8 mouse cellular contexts compared by ENCODE assay signal in the genomic region with DNA sequence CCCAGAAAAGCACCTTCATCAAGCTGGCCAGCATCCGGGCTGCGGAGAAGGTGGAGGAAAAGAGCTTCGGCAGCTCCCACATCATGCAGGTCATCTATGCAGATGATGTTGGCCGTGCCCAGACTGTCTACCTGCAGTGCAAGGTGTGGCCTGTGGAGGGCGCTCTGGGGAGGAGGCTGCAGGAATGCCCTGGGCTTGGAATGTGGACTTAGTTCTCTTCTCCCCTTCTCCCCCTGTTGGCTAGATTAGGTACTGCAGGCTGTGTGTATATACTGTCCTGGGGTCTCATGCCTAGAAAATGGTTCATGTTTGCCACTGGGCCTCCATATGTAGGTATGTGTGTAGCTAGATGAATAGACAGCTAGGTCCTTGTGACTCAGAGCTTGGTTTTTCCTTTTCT. TPM values are rescaled to one million over a fixed set of nuclear protein-coding genes. Genes with fewer than 3 reads are reported as not detected.
DNase-seq lines count a peak whose midpoint lies in the region; ATAC-seq and TF ChIP-seq lines count a peak whose summit lies in the region.
"Had no signal": no experiment of that assay in that cellular context is flagged by ENCODE, and none has a peak within 500 bp of the region (broad histone marks: within the 10 kb centered on the region; RNA-seq: fewer than 3 reads in every experiment).

No protein-coding gene starts in this region.

- no peak overlapping the region for H3K9ac ChIP-seq in intestine, embryonic 16.5 days (ENCODE audit: low read depth, low read length)

- 89% methylated on average over 5 of the region's 5 CpGs for WGBS in intestine, embryonic 16.5 days

- H3K4me3 ChIP-seq in layer of hippocampus, adult 2 months, result no peak overlapping the region
- no peak overlapping the region for H3K4me3 ChIP-seq in intestine, embryonic 16.5 days (ENCODE audit: low read length)

- no peak overlapping the region for H3K27ac ChIP-seq in layer of hippocampus, adult 2 months
- H3K27ac ChIP-seq in intestine, embryonic 16.5 days (ENCODE audit: low read length), result no peak overlapping the region

- H3K9me3 ChIP-seq in intestine, embryonic 16.5 days (ENCODE audit: control insufficient read depth, low read length), result no peaks in the 10 kb centered on the region

- peak; percentile 48 for ATAC-seq in megakaryocyte progenitor cell, adult 5-6 weeks (replicated peaks; ENCODE audit: poor library complexity)
- ATAC-seq in intestine, embryonic 16.5 days, result no peak

- H3K27me3 ChIP-seq in intestine, embryonic 16.5 days (replicated peaks; ENCODE audit: control insufficient read depth, insufficient read depth, low read length), result no peaks in the 10 kb centered on the region

- H3K36me3 ChIP-seq in intestine, embryonic 16.5 days (ENCODE audit: control insufficient read depth, insufficient read depth, low read length), result no peaks in the 10 kb centered on the region

- peak; percentile 64 for TF ChIP-seq CTCF in layer of hippocampus, adult 2 months (conservative IDR thresholded peaks at IDR 0.05)

- peaks cover 11% of the 10 kb centered on the region; the same call in 1 of the 2 replicates for H3K4me1 ChIP-seq in intestine, embryonic 16.5 days (ENCODE audit: control insufficient read depth, insufficient read depth, low read length)

- intact Hi-C loops in heart, postnatal 36 days (cut with DNase I), result no loop called here

- DNase-seq in layer of hippocampus, adult 2 months (ENCODE audit: low spot score in 2 of 2), result no peak
- DNase-seq in layer of hippocampus, adult 8-10 months (ENCODE audit: low spot score in 2 of 2), result no peak
- DNase-seq in CD4-positive helper T cell, adult 2 months (ENCODE audit: low read depth, low spot score), result peak; percentile 35
- peak; percentile 62 for DNase-seq in NIH3T3 (ENCODE audit: low read depth)
- DNase-seq in heart, postnatal 36 days, result no peak

- no peak overlapping the region for H3K4me2 ChIP-seq in intestine, embryonic 16.5 days (ENCODE audit: low read depth, low read length)

RNA-seq across cellular contexts. Expression of a gene that starts 11.9 kb away (rescaled TPM):
- total RNA-seq in layer of hippocampus, adult 2 months (2021), result 10 to 100 TPM; 67.6 to 77.3 TPM
- 10 to 100 TPM; 63.7 to 80.3 (median 70.5) TPM for total RNA-seq in layer of hippocampus, adult 8-10 months (2022)
- total RNA-seq in megakaryocyte progenitor cell, adult 5-6 weeks (2015), result 115 and 120 TPM in 2 replicates
- total RNA-seq in megakaryocyte progenitor cell, adult 5-6 weeks (2017), result 127 and 153 TPM in 2 replicates
- polyA plus RNA-seq in intestine, embryonic 16.5 days (2015; fragmentation: Nextera tagmentation; extraction: Ambion mirVana), result 212 and 230 TPM in 2 replicates
- total RNA-seq in heart, postnatal 36 days (2021), result 10 to 100 TPM; 74.0 to 76.8 TPM

RNA-seq across cellular contexts. Expression of a gene that starts 20.8 kb away (rescaled TPM):
- total RNA-seq in layer of hippocampus, adult 2 months (2021), result 1 to 10 TPM; 2.9 to 4.2 TPM
- total RNA-seq in layer of hippocampus, adult 8-10 months (2022), result 10 to 100 TPM in 1 of 4 experiments, 1 to 10 TPM in 3; 3.9 to 11.5 (median 7.7) TPM
- total RNA-seq in megakaryocyte progenitor cell, adult 5-6 weeks (2015), result 31.4 and 43.2 TPM in 2 replicates
- total RNA-seq in megakaryocyte progenitor cell, adult 5-6 weeks (2017), result 21.5 and 31.9 TPM in 2 replicates
- polyA plus RNA-seq in intestine, embryonic 16.5 days (2015; fragmentation: Nextera tagmentation; extraction: Ambion mirVana), result 16.6 and 18.5 TPM in 2 replicates
- total RNA-seq in heart, postnatal 36 days (2021), result 1 to 10 TPM; 6.4 to 9.2 TPM

RNA-seq across cellular contexts. Expression of a gene that starts 31.4 kb away (rescaled TPM):
- total RNA-seq in layer of hippocampus, adult 2 months (2021), result 10 to 100 TPM; 15.7 to 16.9 TPM
- total RNA-seq in layer of hippocampus, adult 8-10 months (2022), result 10 to 100 TPM; 12.4 to 17.7 (median 16.1) TPM
- 13.2 and 16.5 TPM in 2 replicates for total RNA-seq in megakaryocyte progenitor cell, adult 5-6 weeks (2015)
- total RNA-seq in megakaryocyte progenitor cell, adult 5-6 weeks (2017), result 52.6 and 56.5 TPM in 2 replicates
- polyA plus RNA-seq in intestine, embryonic 16.5 days (2015; fragmentation: Nextera tagmentation; extraction: Ambion mirVana), result 22.3 and 22.7 TPM in 2 replicates
- 1 to 10 TPM; 5.7 to 6.6 TPM for total RNA-seq in heart, postnatal 36 days (2021)

RNA-seq across cellular contexts. Expression of a gene that starts 31.4 kb away (rescaled TPM):
- 10 to 100 TPM; 10.1 to 11.6 TPM for total RNA-seq in layer of hippocampus, adult 2 months (2021)
- 10 to 100 TPM in 1 of 4 experiments, 1 to 10 TPM in 3; 8.7 to 10.8 (median 9.6) TPM for total RNA-seq in layer of hippocampus, adult 8-10 months (2022)
- 15.6 and 18.5 TPM in 2 replicates for total RNA-seq in megakaryocyte progenitor cell, adult 5-6 weeks (2015)
- 8.4 and 12.9 TPM in 2 replicates for total RNA-seq in megakaryocyte progenitor cell, adult 5-6 weeks (2017)
- 16.7 and 17.2 TPM in 2 replicates for polyA plus RNA-seq in intestine, embryonic 16.5 days (2015; fragmentation: Nextera tagmentation; extraction: Ambion mirVana)
- total RNA-seq in heart, postnatal 36 days (2021), result 1 to 10 TPM; 4.4 to 4.7 TPM

RNA-seq across cellular contexts. Expression of a gene that starts 50.2 kb away (rescaled TPM):
- total RNA-seq in layer of hippocampus, adult 2 months (2021), result not detected
- total RNA-seq in layer of hippocampus, adult 8-10 months (2022), result under 1 TPM in 2 of 4 experiments, not detected in 2; 0.43 to 0.63 TPM
- total RNA-seq in megakaryocyte progenitor cell, adult 5-6 weeks (2015), result 0.59 and 1.4 TPM in 2 replicates
- 0.17 and 1.0 TPM in 2 replicates for total RNA-seq in megakaryocyte progenitor cell, adult 5-6 weeks (2017)
- 0.82 and 2.3 TPM in 2 replicates for polyA plus RNA-seq in intestine, embryonic 16.5 days (2015; fragmentation: Nextera tagmentation; extraction: Ambion mirVana)
- not detected for total RNA-seq in heart, postnatal 36 days (2021)
- total RNA-seq: gastrocnemius, adult 8-10 months had no signal

Comparison
In these comparisons a context has a peak if more than half of its experiments do, and no peak if none do; other contexts are left out.
1. DNase-seq: peak in CD4-positive helper T cell, adult 2 months (single experiment) and NIH3T3 (single experiment); none in layer of hippocampus, adult 2 months (0 of 2), layer of hippocampus, adult 8-10 months (0 of 2) and heart, postnatal 36 days (0 of 2).